Mouse (Mus musculus) adrenal gland, postnatal 25 days (tissue): Measurements from ENCODE around the gene Wbp4. TPM values are rescaled to one million over a fixed set of nuclear protein-coding genes. Genes with fewer than 3 reads are reported as not detected.
"Not testable (repeated sequence)": the region's sequence is repeated elsewhere in the genome, so short reads cannot be mapped to it uniquely, and the experiment has no call there.

Source experiments
- DNase-seq: peaks from one replicate; pipeline ENCODE4 v3.0.0; 2021; ENCODE audit warnings: mixed read lengths
- long read RNA-seq: library from polyadenylated mRNA; stranded (forward); transcript quantifications from one replicate; pipeline ENCODE4 v2.0.0, GENCODE M21; 2021
- total RNA-seq: library from RNA; stranded (reverse); gene quantifications from 2 replicates; pipeline ENCODE4 v1.2.3, GENCODE M21; 2021

The Wbp4 gene
- total RNA-seq: 39.5 and 45.8 TPM in 2 replicates
- long read RNA-seq, transcript Wbp4-201 (10 exons, 3,704 nt): major isoform, 18 of 45 reads
- long read RNA-seq, partial matches to known transcripts: 20 of 45 reads
- long read RNA-seq, other reads (novel, unspliced or antisense): 7 of 45 reads

- peak; percentile 92 for DNase-seq
Measured at GRCm38 (mm10) chr14:79481339-79482151, at the start of gene Wbp4. Wbp4 (minus strand) TSS chr14:79481520.

GRCm38 (mm10) chr14:79530761-79531160, 49.4 kb upstream of the Wbp4 start:
- no peak for DNase-seq

DNA sequence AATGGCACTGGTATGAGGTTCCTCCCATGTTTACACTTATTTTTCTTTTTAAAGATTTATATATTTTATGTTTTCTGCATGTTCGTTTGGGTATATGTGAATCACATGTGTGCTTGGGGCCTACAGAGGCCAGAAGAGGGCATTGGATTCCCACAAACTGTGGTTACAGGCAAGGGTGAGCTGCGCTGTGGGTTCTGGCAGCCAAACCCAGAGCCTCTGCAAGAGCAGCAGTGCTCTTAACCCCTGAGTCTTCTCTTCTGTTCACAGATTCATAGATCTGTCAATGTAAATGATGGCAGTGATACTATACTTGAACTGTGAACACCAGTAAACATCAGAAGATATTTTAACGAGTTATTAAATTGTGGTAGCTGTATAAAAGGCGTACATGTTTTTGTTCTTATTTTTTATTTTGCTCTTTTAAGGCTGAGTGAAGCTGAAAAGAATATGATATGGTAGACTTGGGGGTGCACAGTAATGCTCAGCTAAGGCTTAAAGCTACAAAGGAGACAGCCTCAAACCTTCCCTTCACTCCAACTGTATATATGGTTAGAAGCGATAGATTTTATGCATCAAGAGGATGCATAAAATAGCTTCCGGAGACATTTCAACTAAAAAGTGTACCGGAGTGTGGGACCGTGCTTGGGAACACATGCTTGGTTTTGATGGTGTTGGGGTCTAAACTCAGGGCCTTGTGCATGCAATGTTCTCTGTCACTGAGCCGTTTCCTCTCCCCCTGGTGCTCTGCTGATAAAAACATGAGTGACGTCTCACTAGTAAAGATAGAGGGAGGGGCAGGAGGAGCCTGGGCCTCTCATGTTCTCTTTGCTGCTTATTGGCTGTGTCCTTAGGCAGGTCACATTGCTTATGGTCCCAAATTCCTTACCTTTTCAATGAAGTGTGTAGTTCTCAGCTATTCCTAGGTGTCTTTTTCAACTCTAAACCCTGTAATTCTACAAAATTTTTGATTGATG, 48.5 kb upstream of the Wbp4 start:
- no peak for DNase-seq

DNA sequence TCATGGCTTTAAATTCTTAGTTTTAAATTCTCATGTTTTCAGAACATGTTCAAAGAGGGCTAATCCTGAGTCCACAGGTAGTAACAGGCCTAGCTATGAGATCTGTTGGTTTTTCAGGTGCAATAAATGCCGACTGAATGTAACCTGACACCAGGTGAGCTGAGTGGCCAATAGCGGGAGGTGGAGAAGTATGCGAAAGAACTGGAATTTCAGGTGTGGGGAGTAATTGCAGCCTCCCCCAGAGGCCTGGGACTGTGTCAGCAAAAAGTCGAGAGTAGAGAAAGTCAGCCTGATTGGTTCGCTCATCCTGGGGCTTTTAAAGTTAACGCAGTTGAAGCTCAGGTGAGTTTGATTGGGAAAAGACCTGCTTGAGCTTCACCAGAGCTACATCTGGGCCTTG, 46.4 kb upstream of the Wbp4 start:
- DNase-seq: no peak

DNA sequence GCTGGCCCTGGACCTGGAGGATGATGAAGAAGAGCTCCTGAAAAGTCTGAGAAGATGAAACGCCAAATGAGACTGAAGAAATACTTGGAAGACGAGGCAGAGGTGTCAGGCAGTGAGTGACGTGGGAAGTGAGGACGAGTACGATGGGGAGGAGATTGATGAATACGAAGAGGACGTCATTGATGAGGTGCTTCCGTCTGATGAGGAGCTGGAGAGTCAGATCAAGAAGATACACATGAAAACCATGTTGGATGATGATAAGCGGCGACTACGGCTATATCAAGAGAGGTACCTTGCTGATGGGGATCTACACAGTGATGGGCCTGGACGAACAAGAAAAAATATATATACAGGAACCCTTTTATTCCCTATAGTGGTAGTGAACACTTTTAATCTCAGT, 44.8 kb upstream of the Wbp4 start:
- DNase-seq: not testable (repeated sequence)

DNA sequence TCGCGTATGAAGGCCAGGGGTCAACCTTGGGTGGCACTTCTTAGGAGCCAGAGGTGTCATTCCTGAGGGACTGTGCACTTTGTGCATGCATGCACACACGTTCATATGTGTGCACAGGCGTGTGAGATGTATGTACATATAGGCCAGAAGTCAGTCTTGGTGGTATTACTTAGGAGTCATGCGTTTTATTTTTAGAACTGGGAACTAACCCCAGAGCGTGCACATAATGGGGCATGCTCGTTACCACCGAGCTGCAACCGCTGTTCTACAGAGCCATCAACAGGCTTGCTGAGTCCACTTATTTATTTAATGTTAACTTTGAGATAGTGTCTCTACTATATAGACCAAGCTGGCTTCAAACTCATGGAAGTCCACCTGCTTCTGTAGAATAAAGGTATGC, 41.1 kb upstream of the Wbp4 start:
- no peak for DNase-seq

GRCm38 (mm10) chr14:79521471-79522117, 40.3 kb upstream of the Wbp4 start:
- no peak for DNase-seq

DNA sequence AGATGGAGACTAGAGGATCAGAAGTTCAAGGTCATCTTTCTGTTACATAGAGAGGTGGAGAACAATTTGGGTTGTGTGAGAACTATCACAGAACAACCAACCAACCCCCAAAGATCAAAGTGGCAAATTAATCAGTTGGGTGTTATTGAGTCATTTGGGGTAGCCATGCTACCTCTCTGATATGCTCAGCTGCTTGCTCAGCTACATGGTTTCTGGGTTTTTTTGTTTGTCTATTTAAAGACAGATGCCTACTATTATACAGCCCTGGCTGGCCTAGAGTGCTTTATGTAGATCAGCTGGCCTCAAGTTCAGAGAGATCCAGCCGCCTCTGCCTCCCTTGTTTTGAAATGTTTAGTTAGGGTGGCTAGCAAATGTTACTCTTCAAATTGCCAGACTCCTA, 39.7 kb upstream of the Wbp4 start:
- DNase-seq: no peak

- DNase-seq: no peak
Measured at GRCm38 (mm10) chr14:79520612-79521011, 39.3 kb upstream of the Wbp4 start.

- DNase-seq: no peak
Measured at GRCm38 (mm10) chr14:79519663-79519975, 38.3 kb upstream of the Wbp4 start.

GRCm38 (mm10) chr14:79518761-79519662, 37.7 kb upstream of the Wbp4 start:
- no peak for DNase-seq

GRCm38 (mm10) chr14:79518123-79518522, 36.8 kb upstream of the Wbp4 start:
- no peak for DNase-seq

GRCm38 (mm10) chr14:79517185-79517740, 35.9 kb upstream of the Wbp4 start:
- no peak for DNase-seq

DNA sequence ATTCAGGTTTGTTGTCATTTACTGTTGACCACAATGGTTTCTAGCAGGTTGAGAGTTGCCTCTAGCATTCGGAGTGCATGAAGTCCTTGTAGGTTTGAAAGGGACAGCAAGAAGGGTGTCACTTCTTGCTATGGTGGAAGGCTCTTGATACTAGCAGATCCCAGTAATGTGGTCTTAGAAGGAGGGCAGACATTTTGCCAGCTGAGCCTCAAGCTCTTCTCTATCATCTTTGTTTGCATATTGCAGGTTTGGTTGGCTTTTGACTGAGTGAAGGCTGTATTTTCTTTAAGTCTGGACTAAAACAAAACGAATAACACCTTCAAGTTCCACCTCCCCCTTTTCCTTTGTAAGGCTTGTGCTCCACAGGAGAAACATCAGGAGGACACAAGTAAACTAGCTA, 35.4 kb upstream of the Wbp4 start:
- DNase-seq: no peak

DNA sequence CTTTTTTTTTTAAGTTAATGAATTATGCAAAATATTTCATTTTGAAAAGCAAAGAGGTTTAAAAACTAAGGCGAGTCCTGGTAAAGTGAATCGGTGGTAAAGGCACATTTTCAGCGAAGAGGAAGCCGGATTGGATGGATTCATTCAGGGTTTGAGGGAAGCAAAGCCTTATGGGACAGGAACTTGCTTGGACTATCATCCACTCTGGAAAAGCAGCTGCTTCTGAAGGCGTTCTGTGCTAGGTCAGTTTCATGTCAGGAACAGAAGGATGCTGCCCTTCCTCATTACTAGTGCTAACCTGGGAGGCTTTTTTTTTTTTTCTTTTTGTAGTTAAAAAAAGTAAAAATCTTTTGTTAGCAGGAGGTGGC, 34.9 kb upstream of the Wbp4 start:
- DNase-seq: no peak

DNA sequence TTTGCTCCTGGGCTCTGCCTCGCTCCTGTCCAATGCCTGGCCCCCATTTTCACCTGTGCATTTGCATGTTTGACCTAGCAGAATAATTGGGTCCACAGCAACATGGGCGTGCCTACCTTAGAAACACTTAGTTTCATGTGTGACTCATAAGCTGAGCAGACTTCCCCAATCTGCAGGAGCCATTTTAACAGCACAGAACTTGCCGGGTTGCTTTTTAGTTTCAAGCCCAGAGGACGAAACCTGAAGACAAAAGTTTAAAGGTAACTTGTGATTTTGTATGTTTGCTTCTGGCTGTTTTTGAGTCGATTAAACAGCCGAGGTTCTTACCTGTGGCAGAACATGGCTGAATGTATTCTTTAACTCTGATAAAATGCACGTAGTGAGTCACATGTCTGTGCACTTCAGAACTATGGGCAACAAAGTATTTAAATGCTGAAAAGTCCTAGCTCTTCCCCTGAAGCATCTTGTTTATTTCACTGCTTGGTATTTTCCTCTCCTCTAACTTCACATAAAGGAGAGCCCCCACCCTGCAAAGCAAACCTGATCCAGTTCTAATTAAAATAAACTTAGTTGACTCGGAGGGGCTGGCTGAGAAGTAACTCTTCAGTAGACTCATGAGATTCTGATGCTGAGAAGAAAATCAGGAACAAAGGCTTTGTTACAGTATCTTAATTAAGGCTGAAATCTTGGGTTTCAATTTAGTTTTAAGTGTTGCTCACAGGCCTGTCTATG, 34.4 kb upstream of the Wbp4 start:
- no peak for DNase-seq

DNA sequence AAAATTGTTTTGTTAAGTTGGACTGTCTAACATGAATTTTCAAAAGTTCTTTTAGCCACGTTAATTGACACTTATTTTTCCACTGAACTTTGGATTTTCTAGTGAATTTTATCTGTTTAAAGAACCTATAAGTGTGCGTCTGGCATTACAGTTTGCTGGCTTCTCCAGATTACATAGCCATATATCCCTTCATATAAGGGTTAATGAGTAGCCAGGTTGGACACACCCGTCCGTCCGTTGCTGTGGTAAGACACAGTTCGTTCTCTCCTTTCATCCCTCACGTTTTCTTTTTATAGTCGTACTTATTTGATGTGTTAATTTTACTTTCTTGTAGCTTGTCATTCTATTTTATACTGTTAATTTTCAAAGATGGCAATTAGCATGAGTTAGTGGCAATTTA, 33.8 kb upstream of the Wbp4 start:
- no peak for DNase-seq

- DNase-seq: no peak
Measured at GRCm38 (mm10) chr14:79513951-79514350, 32.6 kb upstream of the Wbp4 start.

DNA sequence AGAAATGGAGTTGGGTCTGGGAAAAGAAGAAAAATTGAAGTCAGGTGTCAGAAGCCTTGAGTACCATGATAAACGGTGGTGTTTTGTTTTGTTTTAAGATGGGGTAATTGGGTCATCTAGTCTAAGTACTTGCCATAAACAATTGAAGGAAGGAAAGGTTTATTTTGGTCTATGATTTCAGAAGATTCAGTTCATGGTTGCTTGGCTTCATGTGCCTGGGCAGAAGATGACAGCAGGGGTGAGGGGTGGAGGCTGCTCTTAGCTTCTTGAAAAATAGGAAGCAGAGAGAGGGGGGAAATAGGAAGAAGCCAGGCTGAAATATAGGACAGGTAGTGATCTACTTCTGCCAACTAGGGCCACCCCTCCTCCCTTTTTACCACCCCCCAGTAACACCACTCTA, 30.2 kb upstream of the Wbp4 start:
- DNase-seq: no peak

- DNase-seq: no peak
Measured at GRCm38 (mm10) chr14:79508662-79509305, 27.5 kb upstream of the Wbp4 start.
